Mouse (Mus musculus) urinary bladder, postnatal 0 days (tissue): ENCODE data around the gene Rpp25. TPM values are rescaled to one million over a fixed set of nuclear protein-coding genes. Genes with fewer than 3 reads are reported as not detected.

ENCODE experiments used
- polyA plus RNA-seq: library from polyadenylated mRNA; unstranded; fragments of >200 nt; fragmentation: Nextera tagmentation; extraction: Ambion mirVana; gene quantifications from 2 replicates; pipeline ENCODE4 v1.2.1, GENCODE M21; 2015

Rpp25 gene
- 7.0 and 9.2 TPM in 2 replicates for polyA plus RNA-seq

GRCm38 (mm10) chr9:57503622-57504380 is at the start of gene Rpp25:
Gene Rpp25, plus strand, starts transcription at chr9:57504026.

DNA sequence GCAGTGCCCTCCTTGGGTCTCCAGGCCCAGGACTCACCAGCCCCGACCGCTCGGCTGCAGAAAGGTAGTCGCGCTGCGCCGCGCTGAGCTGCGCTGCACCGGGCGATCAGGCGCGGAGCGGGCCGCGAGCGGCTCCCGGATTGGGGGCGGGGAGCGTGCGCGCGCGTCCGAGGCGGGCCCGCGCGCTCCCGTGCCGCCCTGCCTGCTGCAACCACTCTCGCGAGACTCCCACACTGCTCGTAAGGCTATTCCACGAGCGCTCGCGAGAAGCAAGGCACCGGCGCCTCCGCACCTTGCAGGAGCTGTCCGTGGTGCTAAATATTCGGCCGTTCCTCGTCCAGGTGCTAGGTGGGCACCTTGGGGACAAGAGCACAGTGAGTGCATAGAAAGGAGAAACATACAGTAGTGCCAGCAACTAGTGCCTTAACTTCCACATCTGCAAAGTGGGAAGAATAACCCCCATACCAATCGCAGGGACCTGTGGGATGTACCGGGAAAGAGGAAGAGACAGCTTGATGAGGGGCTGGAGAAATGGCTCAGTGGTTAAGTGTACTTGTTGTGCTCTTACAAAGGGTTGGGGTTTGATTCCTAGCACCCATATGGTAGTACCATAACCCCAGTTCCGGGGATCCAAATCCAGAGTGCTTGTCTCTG is 35.8 kb upstream of the Rpp25 start, which contains the start of gene Scamp5:
Scamp5 (minus strand) TSS at position 165 of the 654 bp plus-strand sequence.

GRCm38 (mm10) chr9:57521056-57521911 is 17.5 kb downstream of the Rpp25 start, which contains the start of gene Cox5a:
Gene Cox5a, plus strand, starts transcription at chr9:57521274.

DNA sequence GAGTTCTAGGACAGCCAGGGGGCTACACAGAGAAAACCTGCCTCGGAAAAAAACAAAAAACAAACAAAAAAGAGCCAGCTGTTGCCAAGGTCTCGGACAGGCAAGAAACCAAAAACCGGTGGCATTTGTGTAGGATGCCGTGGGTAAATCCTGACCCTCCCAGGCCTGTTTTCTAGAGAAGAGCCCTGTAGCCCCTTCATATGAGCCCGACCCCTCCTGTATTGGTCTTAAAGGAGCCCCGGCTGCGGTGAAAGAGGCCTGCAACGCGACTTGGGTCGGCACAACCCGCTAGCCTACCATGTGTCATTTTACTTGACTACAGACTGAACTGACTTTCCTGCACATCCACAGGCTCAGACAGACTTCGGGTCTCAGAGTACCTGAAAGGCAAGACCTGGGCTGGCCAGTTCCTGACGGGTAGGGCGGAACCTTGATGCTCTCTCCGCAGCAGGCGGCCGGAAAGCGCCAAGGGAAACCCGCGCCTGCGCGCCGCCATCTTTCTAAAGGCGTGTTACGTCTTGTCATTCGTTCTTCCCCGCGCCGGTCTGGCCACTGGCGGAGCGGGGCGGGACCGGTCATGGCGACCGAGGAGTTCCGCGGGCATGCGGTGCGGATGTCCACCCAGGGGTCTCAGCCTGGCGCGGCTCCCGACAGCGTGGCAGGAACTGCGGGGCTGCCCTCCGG is 33.4 kb downstream of the Rpp25 start, which contains the start of gene Fam219b:
Fam219b (plus strand) TSS at position 485 of the 684 bp plus-strand sequence.

GRCm38 (mm10) chr9:57552139-57552887 is 48.5 kb downstream of the Rpp25 start, which contains the start of gene Mpi:
Gene Mpi, minus strand, starts transcription at chr9:57552763.

Other genes with a start within 250 kb of the Rpp25 start
- gene 1700017B05Rik, start 241.4 kb upstream of the Rpp25 start, polyA plus RNA-seq: 16.5 and 21.7 TPM in 2 replicates
- gene Ppcdc, start 63.9 kb upstream of the Rpp25 start, polyA plus RNA-seq: 22.0 and 24.5 TPM in 2 replicates
- 15.4 and 16.2 TPM in 2 replicates for gene Scamp5, start 36.0 kb upstream of the Rpp25 start, polyA plus RNA-seq
- gene Cox5a, start 17.2 kb downstream of the Rpp25 start, polyA plus RNA-seq: 514 and 536 TPM in 2 replicates
- 15.2 and 16.3 TPM in 2 replicates for gene Fam219b, start 33.5 kb downstream of the Rpp25 start, polyA plus RNA-seq
- 17.1 and 17.3 TPM in 2 replicates for gene Mpi, start 48.7 kb downstream of the Rpp25 start, polyA plus RNA-seq
- gene Scamp2, start 56.9 kb downstream of the Rpp25 start, polyA plus RNA-seq: 52.6 and 54.4 TPM in 2 replicates
- gene Ulk3, start 85.4 kb downstream of the Rpp25 start, polyA plus RNA-seq: 10.3 and 12.9 TPM in 2 replicates
- gene Cplx3, start 102.3 kb downstream of the Rpp25 start, polyA plus RNA-seq: not detected in 2 replicates
- not detected in 2 replicates for gene Lman1l, start 116.7 kb downstream of the Rpp25 start, polyA plus RNA-seq
- gene Csk, start 149.6 kb downstream of the Rpp25 start, polyA plus RNA-seq: 16.0 and 16.7 TPM in 2 replicates
- not detected in 2 replicates for gene Cyp1a2, start 179.7 kb downstream of the Rpp25 start, polyA plus RNA-seq
- gene Cyp1a1, start 183.9 kb downstream of the Rpp25 start, polyA plus RNA-seq: 0.06 and 0.16 TPM in 2 replicates
- 14.2 and 14.9 TPM in 2 replicates for gene Edc3, start 204.5 kb downstream of the Rpp25 start, polyA plus RNA-seq